Mouse (Mus musculus): ENCODE results near the gene Gm43720. TPM values are rescaled to one million over a fixed set of nuclear protein-coding genes. Genes with fewer than 3 reads are reported as not detected.
A peak's percentile ranks its signal among the peaks of the same experiment; 100 is the strongest.

Gm43720 gene
- polyA plus RNA-seq, 1 experiment from 2014 or later, result not detected

DNA sequence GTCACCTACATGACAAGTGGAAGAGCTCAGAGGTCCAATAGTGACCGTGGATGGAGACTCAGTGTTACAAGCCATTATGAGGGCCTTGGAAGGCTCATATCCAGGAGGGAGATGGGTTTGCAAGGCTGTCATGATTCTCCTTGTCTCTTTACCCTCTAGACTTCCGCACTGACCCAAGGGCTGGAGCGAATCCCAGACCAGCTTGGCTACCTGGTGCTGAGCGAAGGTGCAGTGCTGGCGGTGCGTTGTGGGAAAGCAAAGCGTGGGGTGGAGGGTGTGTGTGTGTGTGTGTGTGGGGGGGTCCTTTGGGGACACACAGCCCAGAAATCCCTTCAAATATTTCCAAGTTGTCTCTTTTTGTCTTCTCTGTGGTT lies 23.7 kb downstream of the Gm43720 start:
- Histone ChIP-seq H3K4me2 (ENCODE audit: low read length) (peak overlapping the region; percentile 83), H3K9me3 (ENCODE audit: control insufficient read depth, low read length) (no peaks in the 10 kb centered on the region), H3K4me3 (ENCODE audit: control insufficient read depth in 1 of 2, insufficient read depth in 1 of 2, low read depth in 1 of 2, low read length in 2 of 2) (peak overlapping the region; percentile 80 to 88), H3K36me3 (ENCODE audit: control insufficient read depth, insufficient read depth, low read length) (peaks cover 29% of the 10 kb centered on the region), H3K27ac (replicated peaks in 1 of 2; ENCODE audit: control insufficient read depth in 1 of 2, insufficient read depth in 1 of 2, low read depth in 2 of 2, low read length in 2 of 2) (peak overlapping the region; percentile 83 to 85), H3K4me1 (ENCODE audit: control insufficient read depth in 2 of 2, insufficient read depth in 2 of 2, low read length in 2 of 2) (peaks cover 18 to 26% of the 10 kb centered on the region in 2 experiments), H3K27me3 (ENCODE audit: control insufficient read depth, insufficient read depth, low read length) (no peaks in the 10 kb centered on the region), H3K9ac (ENCODE audit: low read length) (peak overlapping the region; percentile 74)
- no peak for ATAC-seq (ENCODE audit: insufficient number of reproducible peaks, insufficient read depth, low FRiP score, low read depth)
- 21% methylated on average over 7 of the region's 7 CpGs for WGBS

DNA sequence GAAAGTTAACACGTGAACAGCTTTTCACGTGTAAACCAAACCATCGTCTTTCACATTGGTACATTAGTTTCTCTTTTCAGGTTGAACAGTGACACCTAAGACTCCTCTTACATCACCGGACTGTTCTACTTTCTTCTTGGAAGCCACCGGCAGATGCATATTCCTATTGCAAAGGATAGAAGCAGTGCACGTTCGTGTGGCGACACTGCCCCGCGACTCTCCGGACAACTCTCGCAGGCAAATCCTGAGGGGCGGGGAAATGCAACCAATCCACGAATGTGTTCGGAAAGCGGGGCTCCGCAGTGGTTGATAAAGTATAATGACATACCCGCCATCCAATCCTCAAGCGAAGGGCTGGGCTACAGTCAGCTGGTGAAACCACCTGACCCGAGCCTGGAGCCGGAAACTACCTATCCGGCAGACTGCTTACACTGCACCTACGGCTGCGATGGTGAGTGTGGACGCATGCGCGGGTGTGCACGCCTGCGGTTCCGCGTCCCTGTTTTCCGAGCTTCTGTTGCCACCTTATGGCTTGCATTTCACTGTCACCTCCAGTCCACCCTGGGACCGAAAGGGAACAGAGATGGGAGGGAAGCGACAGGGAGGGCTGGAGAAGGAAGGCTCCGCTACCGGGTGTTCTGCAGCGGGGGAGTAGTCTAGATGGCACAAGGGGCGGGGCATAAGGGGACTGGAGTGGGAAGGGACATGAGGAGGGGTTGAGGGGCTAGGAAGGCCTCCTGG lies 24.2 kb downstream of the Gm43720 start, which contains the start of gene Lamtor4:
TSS of gene Lamtor4 (plus strand) at position 130 of the 741 bp plus-strand sequence.
- ATAC-seq (ENCODE audit: insufficient number of reproducible peaks, insufficient read depth, low FRiP score, low read depth), result peak; percentile 98
- Histone ChIP-seq H3K4me1 (ENCODE audit: control insufficient read depth in 2 of 2, insufficient read depth in 2 of 2, low read length in 2 of 2) (peaks cover 18 to 22% of the 10 kb centered on the region in 2 experiments), H3K4me3 (ENCODE audit: control insufficient read depth in 1 of 2, insufficient read depth in 1 of 2, low read depth in 1 of 2, low read length in 2 of 2) (peak within 1 kb of the TSS; percentile 80 to 88), H3K27ac (replicated peaks in 1 of 2; ENCODE audit: control insufficient read depth in 1 of 2, insufficient read depth in 1 of 2, low read depth in 2 of 2, low read length in 2 of 2) (peak within 1 kb of the TSS; percentile 83 to 85), H3K9ac (ENCODE audit: low read length) (peak within 1 kb of the TSS; percentile 74), H3K9me3 (ENCODE audit: control insufficient read depth, low read length) (no peaks in the 10 kb centered on the region), H3K4me2 (ENCODE audit: low read length) (peak within 1 kb of the TSS; percentile 83), H3K27me3 (ENCODE audit: control insufficient read depth, insufficient read depth, low read length) (no peaks in the 10 kb centered on the region), H3K36me3 (ENCODE audit: control insufficient read depth, insufficient read depth, low read length) (peaks cover 24% of the 10 kb centered on the region)
- under 1% methylated on average over 38 of the region's 38 CpGs for WGBS

DNA sequence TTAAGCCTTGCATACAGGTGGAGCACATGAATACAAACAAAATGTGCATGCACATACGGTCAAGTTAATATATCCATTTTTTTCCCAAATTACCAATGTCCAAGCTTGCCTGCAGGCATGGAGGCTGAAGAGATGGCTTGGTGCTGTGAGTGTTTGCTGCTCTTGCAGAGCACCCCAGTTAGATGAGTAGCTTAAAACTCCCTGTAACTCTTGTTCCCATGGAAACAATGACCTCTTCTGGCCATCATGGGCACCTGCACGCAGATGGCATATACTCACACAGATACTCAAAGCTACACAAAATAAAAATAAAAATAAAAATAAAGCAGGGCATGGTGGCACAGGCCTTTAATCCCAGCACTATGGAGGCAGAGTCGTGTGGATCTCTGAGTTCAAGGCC lies 26.7 kb downstream of the Gm43720 start:
- no peaks in the 10 kb centered on the region for H3K9me3 ChIP-seq (ENCODE audit: control insufficient read depth, low read length)
- no peak overlapping the region for H3K9ac ChIP-seq (ENCODE audit: low read length)
- H3K27me3 ChIP-seq (ENCODE audit: control insufficient read depth, insufficient read depth, low read length), result no peaks in the 10 kb centered on the region
- H3K4me3 ChIP-seq (ENCODE audit: control insufficient read depth in 1 of 2, insufficient read depth in 1 of 2, low read depth in 1 of 2, low read length in 2 of 2), result no peak overlapping the region
- H3K36me3 ChIP-seq (ENCODE audit: control insufficient read depth, insufficient read depth, low read length), result peaks cover under 1% of the 10 kb centered on the region; the same call in 1 of the 2 replicates
- peaks cover 4 to 6% of the 10 kb centered on the region in 2 experiments; a peak in 3 of 4 replicates for H3K4me1 ChIP-seq (ENCODE audit: control insufficient read depth in 2 of 2, insufficient read depth in 2 of 2, low read length in 2 of 2)
- WGBS, result 82% methylated on average over 3 of the region's 3 CpGs
- ATAC-seq (ENCODE audit: insufficient number of reproducible peaks, insufficient read depth, low FRiP score, low read depth), result no peak
- no peak overlapping the region for H3K4me2 ChIP-seq (ENCODE audit: low read length)
- no peak overlapping the region for H3K27ac ChIP-seq (replicated peaks in 1 of 2; ENCODE audit: control insufficient read depth in 1 of 2, insufficient read depth in 1 of 2, low read depth in 2 of 2, low read length in 2 of 2)

DNA sequence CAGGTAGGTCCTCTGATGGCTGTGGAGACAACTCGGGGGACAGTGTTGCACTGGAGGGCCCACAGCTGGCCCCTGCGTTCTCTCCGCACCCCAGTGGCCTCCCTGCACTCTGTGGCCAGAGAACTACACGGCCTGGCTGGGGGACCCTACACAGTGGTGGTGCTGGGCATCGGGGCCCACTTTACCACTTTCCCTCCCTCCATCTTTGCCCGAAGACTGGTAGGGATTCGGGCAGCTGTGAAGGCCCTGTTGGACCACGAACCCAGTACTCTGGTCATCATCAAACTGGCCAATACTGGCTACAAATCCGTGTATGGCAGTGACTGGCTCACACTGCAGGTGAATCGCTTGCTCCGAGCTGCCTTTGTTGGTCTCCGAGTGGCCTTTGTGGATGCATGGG lies 28.6 kb downstream of the Gm43720 start:
- Histone ChIP-seq H3K4me3 (ENCODE audit: control insufficient read depth in 1 of 2, insufficient read depth in 1 of 2, low read depth in 1 of 2, low read length in 2 of 2) (no peak overlapping the region), H3K9ac (ENCODE audit: low read length) (no peak overlapping the region), H3K9me3 (ENCODE audit: control insufficient read depth, low read length) (no peaks in the 10 kb centered on the region), H3K27me3 (ENCODE audit: control insufficient read depth, insufficient read depth, low read length) (no peaks in the 10 kb centered on the region), H3K4me2 (ENCODE audit: low read length) (no peak overlapping the region), H3K4me1 (ENCODE audit: control insufficient read depth in 2 of 2, insufficient read depth in 2 of 2, low read length in 2 of 2) (peaks cover 4 to 5% of the 10 kb centered on the region in 2 experiments; a peak in 2 of 4 replicates), H3K27ac (replicated peaks in 1 of 2; ENCODE audit: control insufficient read depth in 1 of 2, insufficient read depth in 1 of 2, low read depth in 2 of 2, low read length in 2 of 2) (no peak overlapping the region), H3K36me3 (ENCODE audit: control insufficient read depth, insufficient read depth, low read length) (no peaks in the 10 kb centered on the region)
- 82% methylated on average over 12 of the region's 12 CpGs for WGBS
- no peak for ATAC-seq (ENCODE audit: insufficient number of reproducible peaks, insufficient read depth, low FRiP score, low read depth)

DNA sequence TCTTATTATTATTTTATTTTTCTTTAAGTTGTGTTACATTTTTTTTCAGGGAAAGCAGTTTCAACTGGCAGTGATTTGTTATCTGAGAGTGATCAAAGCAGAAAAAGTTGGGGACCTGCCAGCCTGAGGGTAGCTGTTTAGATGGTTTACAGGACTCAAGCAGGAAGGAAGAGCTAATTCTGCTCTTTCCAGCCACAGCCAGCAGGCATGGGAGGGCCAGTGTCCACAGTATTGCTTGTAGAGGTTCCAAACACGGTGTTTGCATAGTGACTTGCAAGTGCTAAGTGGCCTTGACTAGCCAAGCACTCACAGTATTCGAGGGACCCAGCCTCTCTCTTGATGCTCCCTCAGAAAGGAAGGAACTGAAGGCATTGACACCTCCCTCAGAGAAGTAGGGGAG lies 38.2 kb downstream of the Gm43720 start:
- H3K4me2 ChIP-seq (ENCODE audit: low read length), result no peak overlapping the region
- no peaks in the 10 kb centered on the region for H3K9me3 ChIP-seq (ENCODE audit: control insufficient read depth, low read length)
- H3K9ac ChIP-seq (ENCODE audit: low read length), result no peak overlapping the region
- H3K27ac ChIP-seq (replicated peaks in 1 of 2; ENCODE audit: control insufficient read depth in 1 of 2, insufficient read depth in 1 of 2, low read depth in 2 of 2, low read length in 2 of 2), result no peak overlapping the region
- no peaks in the 10 kb centered on the region for H3K27me3 ChIP-seq (ENCODE audit: control insufficient read depth, insufficient read depth, low read length)
- ATAC-seq (ENCODE audit: insufficient number of reproducible peaks, insufficient read depth, low FRiP score, low read depth), result no peak
- H3K4me3 ChIP-seq (ENCODE audit: control insufficient read depth in 1 of 2, insufficient read depth in 1 of 2, low read depth in 1 of 2, low read length in 2 of 2), result no peak overlapping the region
- no peaks in the 10 kb centered on the region for H3K4me1 ChIP-seq (ENCODE audit: control insufficient read depth in 2 of 2, insufficient read depth in 2 of 2, low read length in 2 of 2)
- no peaks in the 10 kb centered on the region for H3K36me3 ChIP-seq (ENCODE audit: control insufficient read depth, insufficient read depth, low read length)
- WGBS, result 13% methylated on average over 2 of the region's 2 CpGs

DNA sequence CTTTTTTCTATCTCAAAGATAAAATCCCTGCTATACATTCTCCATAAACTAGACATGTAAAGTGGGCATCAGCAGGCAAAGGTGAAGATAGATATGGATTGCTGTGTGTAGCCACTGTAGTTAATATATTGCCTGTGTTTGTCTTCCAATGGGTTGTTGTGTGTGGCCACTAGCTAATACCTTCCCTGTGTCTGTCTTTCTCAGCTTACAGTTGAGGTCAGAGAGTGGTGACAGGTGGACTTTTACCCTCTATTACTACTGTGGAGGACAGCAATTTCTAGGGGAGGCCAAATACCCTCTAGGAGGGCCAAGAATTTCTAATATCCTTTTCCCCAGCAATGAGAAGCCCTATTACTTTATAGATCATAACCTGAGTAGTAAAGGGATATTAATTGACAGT lies 45.5 kb downstream of the Gm43720 start:
- Histone ChIP-seq H3K4me2 (ENCODE audit: low read length) (no peak overlapping the region), H3K9ac (ENCODE audit: low read length) (no peak overlapping the region), H3K4me1 (ENCODE audit: control insufficient read depth in 2 of 2, insufficient read depth in 2 of 2, low read length in 2 of 2) (no peaks in the 10 kb centered on the region), H3K4me3 (ENCODE audit: control insufficient read depth in 1 of 2, insufficient read depth in 1 of 2, low read depth in 1 of 2, low read length in 2 of 2) (no peak overlapping the region), H3K27ac (replicated peaks in 1 of 2; ENCODE audit: control insufficient read depth in 1 of 2, insufficient read depth in 1 of 2, low read depth in 2 of 2, low read length in 2 of 2) (no peak overlapping the region), H3K27me3 (ENCODE audit: control insufficient read depth, insufficient read depth, low read length) (no peaks in the 10 kb centered on the region), H3K36me3 (ENCODE audit: control insufficient read depth, insufficient read depth, low read length) (no peaks in the 10 kb centered on the region), H3K9me3 (ENCODE audit: control insufficient read depth, low read length) (no peaks in the 10 kb centered on the region)
- no peak for ATAC-seq (ENCODE audit: insufficient number of reproducible peaks, insufficient read depth, low FRiP score, low read depth)

DNA sequence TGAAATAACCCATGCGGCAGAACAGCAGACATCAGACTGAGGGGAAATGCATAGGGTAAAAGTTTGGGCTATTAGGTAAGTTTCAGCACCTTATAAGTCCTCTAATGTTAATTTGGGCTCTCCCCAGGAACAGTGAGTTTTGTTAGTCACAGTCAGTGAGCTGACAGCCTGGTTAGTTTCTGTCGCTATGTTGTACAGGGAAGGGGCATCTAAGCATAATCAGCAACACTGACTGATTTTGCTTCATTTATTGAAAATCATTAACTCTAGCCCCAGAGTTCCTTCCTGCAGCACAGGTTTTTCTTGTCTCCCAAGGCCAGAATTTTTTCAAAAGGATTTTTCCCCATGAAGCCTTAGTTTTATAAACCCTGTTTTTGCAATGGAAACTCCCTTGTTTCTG lies 46.0 kb downstream of the Gm43720 start:
- Histone ChIP-seq H3K9ac (ENCODE audit: low read length) (no peak overlapping the region), H3K4me1 (ENCODE audit: control insufficient read depth in 2 of 2, insufficient read depth in 2 of 2, low read length in 2 of 2) (no peaks in the 10 kb centered on the region), H3K9me3 (ENCODE audit: control insufficient read depth, low read length) (no peaks in the 10 kb centered on the region), H3K4me2 (ENCODE audit: low read length) (no peak overlapping the region), H3K27me3 (ENCODE audit: control insufficient read depth, insufficient read depth, low read length) (no peaks in the 10 kb centered on the region), H3K4me3 (ENCODE audit: control insufficient read depth in 1 of 2, insufficient read depth in 1 of 2, low read depth in 1 of 2, low read length in 2 of 2) (no peak overlapping the region), H3K27ac (replicated peaks in 1 of 2; ENCODE audit: control insufficient read depth in 1 of 2, insufficient read depth in 1 of 2, low read depth in 2 of 2, low read length in 2 of 2) (no peak overlapping the region), H3K36me3 (ENCODE audit: control insufficient read depth, insufficient read depth, low read length) (no peaks in the 10 kb centered on the region)
- 71% methylated on average over 2 of the region's 2 CpGs for WGBS
- ATAC-seq (ENCODE audit: insufficient number of reproducible peaks, insufficient read depth, low FRiP score, low read depth), result no peak

DNA sequence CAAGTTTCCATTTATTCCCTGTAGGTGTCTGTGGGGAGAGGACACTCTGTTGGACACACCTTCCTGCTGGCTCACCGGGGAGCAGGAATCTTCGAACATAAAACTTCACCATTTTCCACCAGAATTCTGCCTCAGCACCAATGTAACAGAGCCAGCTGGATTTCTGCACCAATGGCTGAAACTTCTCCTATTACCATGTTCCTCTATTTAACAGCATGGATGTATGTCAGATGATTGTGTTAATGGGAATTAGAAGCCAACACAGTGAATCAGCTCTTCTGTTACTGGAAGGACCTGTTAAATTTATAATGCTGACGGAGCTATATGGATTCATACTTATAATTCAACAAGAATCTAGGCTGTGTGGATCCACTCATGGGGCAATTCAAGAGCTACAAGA lies 50.2 kb downstream of the Gm43720 start:
- H3K27ac ChIP-seq (replicated peaks in 1 of 2; ENCODE audit: control insufficient read depth in 1 of 2, insufficient read depth in 1 of 2, low read depth in 2 of 2, low read length in 2 of 2), result no peak overlapping the region
- no peaks in the 10 kb centered on the region for H3K9me3 ChIP-seq (ENCODE audit: control insufficient read depth, low read length)
- ATAC-seq (ENCODE audit: insufficient number of reproducible peaks, insufficient read depth, low FRiP score, low read depth), result no peak
- WGBS, result 80% methylated on average over 3 of the region's 3 CpGs
- no peak overlapping the region for H3K4me2 ChIP-seq (ENCODE audit: low read length)
- no peak overlapping the region for H3K9ac ChIP-seq (ENCODE audit: low read length)
- no peak overlapping the region for H3K4me3 ChIP-seq (ENCODE audit: control insufficient read depth in 1 of 2, insufficient read depth in 1 of 2, low read depth in 1 of 2, low read length in 2 of 2)
- no peaks in the 10 kb centered on the region for H3K4me1 ChIP-seq (ENCODE audit: control insufficient read depth in 2 of 2, insufficient read depth in 2 of 2, low read length in 2 of 2)
- no peaks in the 10 kb centered on the region for H3K36me3 ChIP-seq (ENCODE audit: control insufficient read depth, insufficient read depth, low read length)
- H3K27me3 ChIP-seq (ENCODE audit: control insufficient read depth, insufficient read depth, low read length), result no peaks in the 10 kb centered on the region

All from heart, embryonic 14.5 days (tissue).